Mouse (Mus musculus) small intestine, adult 2 months (tissue): ENCODE results near the gene Ptpn18.

Experiments
- CTCF ChIP-seq: fragments of 200-500 bp; IDR thresholded peaks from 2 replicates; pipeline ENCODE4 v1.5.1; 2012; ENCODE audit warnings: low read depth, mild to moderate bottlenecking, control low read depth, inconsistent platforms, low read length, moderate library complexity, mixed read lengths; ENCODE audit not compliant: insufficient replicate concordance, insufficient read length; ENCODE audit errors: extremely low read depth
- POLR2A ChIP-seq: fragments of 200-500 bp; IDR thresholded peaks from 2 replicates; pipeline ENCODE4 v1.6.1; 2012; ENCODE audit warnings: low read depth, mild to moderate bottlenecking, control low read depth, inconsistent platforms, low read length, moderate library complexity

GRCm38 (mm10) chr1:34510575-34510981 lies 51.0 kb downstream of the Ptpn18 start:
- TF ChIP-seq POLR2A (no peak), CTCF (no peak)
